Mouse (Mus musculus): Measurements from ENCODE around the gene Gtf2a2. TPM values are rescaled to one million over a fixed set of nuclear protein-coding genes. Genes with fewer than 3 reads are reported as not detected.

The Gtf2a2 gene
- total and polyA plus RNA-seq, 3 experiments: 11.8 to 70.9 (median 63.1) TPM

DNA sequence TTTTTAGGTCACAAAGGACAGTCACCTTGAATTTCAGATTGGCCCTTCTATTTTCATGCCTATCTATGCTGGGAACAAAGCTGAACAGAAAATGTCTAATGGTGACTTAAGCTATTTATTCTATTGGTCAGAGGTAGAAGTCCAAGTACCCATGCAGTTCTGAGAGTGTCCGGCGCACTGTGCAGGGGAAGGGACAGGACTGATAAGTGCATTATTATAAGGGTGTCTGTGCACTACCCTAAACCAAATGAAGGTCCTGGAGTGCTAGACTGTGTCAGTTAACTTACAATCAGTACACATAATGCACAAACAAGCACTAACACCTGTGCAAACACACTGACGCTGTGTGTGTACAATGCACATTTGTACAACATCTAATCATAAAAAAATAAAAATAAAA is 55.1 kb downstream of the Gtf2a2 start:
- no peak for DNase-seq

DNA sequence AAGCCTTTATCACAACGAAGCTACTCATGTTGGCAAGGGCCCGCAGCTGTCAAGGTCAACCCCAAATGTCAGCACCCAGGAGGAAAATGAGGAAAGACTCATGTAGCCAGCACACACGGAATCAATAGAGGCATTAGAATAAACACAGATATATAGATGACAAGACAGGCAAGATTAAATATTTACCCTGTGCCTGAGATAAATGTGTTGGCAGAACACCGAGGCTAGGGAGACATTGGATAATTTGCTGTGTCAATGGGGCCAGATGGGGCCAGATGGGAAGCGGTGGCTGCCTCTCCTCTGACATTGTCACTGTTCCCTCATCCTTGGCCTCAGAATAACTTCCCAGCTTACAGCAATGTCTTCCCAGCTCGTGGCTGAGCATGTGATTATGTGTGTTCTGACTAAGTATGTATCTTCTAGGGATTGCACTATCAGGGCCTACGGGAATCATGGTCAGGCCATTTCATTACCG is 57.6 kb downstream of the Gtf2a2 start:
- peak; percentile 79 for DNase-seq

GRCm38 (mm10) chr9:70072387-70072786 is 60.0 kb downstream of the Gtf2a2 start:
- no peak for DNase-seq

Other genes starting within 250 kb of the Gtf2a2 start
- 100 to 1,000 TPM in 1 of 2 experiments, 10 to 100 TPM in 1; 91.1 to 109 TPM for gene Bnip2, start 23.1 kb upstream of the Gtf2a2 start, total RNA-seq (2021)
- gene Bnip2, start 23.1 kb upstream of the Gtf2a2 start, polyA plus RNA-seq (2012; rRNA removed): 17.1 and 20.0 TPM in 2 replicates
- gene Gcnt3, start 25.5 kb downstream of the Gtf2a2 start, total RNA-seq (2021): under 1 TPM in 1 of 2 experiments, not detected in 1; 0.07 TPM
- gene Gcnt3, start 25.5 kb downstream of the Gtf2a2 start, polyA plus RNA-seq (2012; rRNA removed): not detected in 2 replicates
- 1 to 10 TPM; 2.0 to 4.3 TPM for gene Fam81a, start 130.0 kb downstream of the Gtf2a2 start, total RNA-seq (2021)
- 0.30 and 0.48 TPM in 2 replicates for gene Fam81a, start 130.0 kb downstream of the Gtf2a2 start, polyA plus RNA-seq (2012; rRNA removed)
- gene Myo1e, start 194.8 kb downstream of the Gtf2a2 start, total RNA-seq (2021): 10 to 100 TPM; 23.4 to 29.3 TPM
- 3.1 and 4.2 TPM in 2 replicates for gene Myo1e, start 194.8 kb downstream of the Gtf2a2 start, polyA plus RNA-seq (2012; rRNA removed)

Measured in adrenal gland, adult 2 months (tissue).